Mouse (Mus musculus) kidney, postnatal 10 days (tissue): ENCODE results near the gene Dnajb1.

Experiments used
- DNase-seq: peaks from one replicate; pipeline ENCODE4 v3.0.0; 2021; ENCODE audit warnings: mixed read lengths

Gene Dnajb1

GRCm38 (mm10) chr8:83613695-83614094 lies 5.7 kb downstream of the Dnajb1 start:
- no peak for DNase-seq

- no peak for DNase-seq
Measured at GRCm38 (mm10) chr8:83616625-83617024, 8.6 kb downstream of the Dnajb1 start.

GRCm38 (mm10) chr8:83617111-83617510 lies 9.1 kb downstream of the Dnajb1 start:
- DNase-seq = no peak

GRCm38 (mm10) chr8:83618566-83618965 lies 10.6 kb downstream of the Dnajb1 start:
- no peak for DNase-seq

- no peak for DNase-seq
Measured at GRCm38 (mm10) chr8:83619568-83620285, 11.7 kb downstream of the Dnajb1 start.

- DNase-seq = no peak
Measured at GRCm38 (mm10) chr8:83621691-83622388, 13.8 kb downstream of the Dnajb1 start.

GRCm38 (mm10) chr8:83622389-83622989 lies 14.5 kb downstream of the Dnajb1 start:
- peak; percentile 93 for DNase-seq

- no peak for DNase-seq
Measured at GRCm38 (mm10) chr8:83623549-83623948, 15.6 kb downstream of the Dnajb1 start.

GRCm38 (mm10) chr8:83624739-83625138 lies 16.7 kb downstream of the Dnajb1 start:
- DNase-seq = peak; percentile 65

- DNase-seq = no peak
Measured at GRCm38 (mm10) chr8:83625676-83626299, 17.8 kb downstream of the Dnajb1 start.

- no peak for DNase-seq
Measured at GRCm38 (mm10) chr8:83632083-83632707, 24.2 kb downstream of the Dnajb1 start.

- no peak for DNase-seq
Measured at GRCm38 (mm10) chr8:83638856-83639255, 30.9 kb downstream of the Dnajb1 start.

GRCm38 (mm10) chr8:83639649-83640048 lies 31.7 kb downstream of the Dnajb1 start:
- DNase-seq = no peak

GRCm38 (mm10) chr8:83647511-83647910 lies 39.5 kb downstream of the Dnajb1 start:
- DNase-seq = no peak

- no peak for DNase-seq
Measured at GRCm38 (mm10) chr8:83648031-83648430, 40.0 kb downstream of the Dnajb1 start.

- DNase-seq = no peak
Measured at GRCm38 (mm10) chr8:83649699-83650098, 41.7 kb downstream of the Dnajb1 start.

GRCm38 (mm10) chr8:83652030-83652743 lies 44.2 kb downstream of the Dnajb1 start, which contains the start of gene Gipc1:
Gipc1 (plus strand) TSS chr8:83652677.
- DNase-seq = peak; percentile 97

GRCm38 (mm10) chr8:83652744-83653661 lies 45.0 kb downstream of the Dnajb1 start:
- peak; percentile 67 for DNase-seq

- no peak for DNase-seq
Measured at GRCm38 (mm10) chr8:83653662-83654017, 45.6 kb downstream of the Dnajb1 start.

GRCm38 (mm10) chr8:83654725-83655124 lies 46.7 kb downstream of the Dnajb1 start:
- no peak for DNase-seq

GRCm38 (mm10) chr8:83656043-83656442 lies 48.0 kb downstream of the Dnajb1 start:
- DNase-seq = no peak
